Mouse (Mus musculus): ENCODE measurements around the gene Gdap1l1.

GRCm38 (mm10) chr2:163472466-163472851 is 34.2 kb downstream of the Gdap1l1 start, which contains the start of gene Fitm2:
- peak; percentile 98; the same call in 1 of the 2 replicates for TF ChIP-seq CTCF (conservative IDR thresholded peaks at IDR 0.05; ENCODE audit: insufficient read depth, insufficient read length, low read depth, low read length)
- peak; percentile 52 for TF ChIP-seq POLR2A (IDR thresholded peaks at IDR 0.05; ENCODE audit: low read depth, low read length)
